Mouse (Mus musculus): ENCODE data around the gene Elf2.
A peak's percentile ranks its signal among the peaks of the same experiment; 100 is the strongest.

The Elf2 gene

GRCm38 (mm10) chr3:51340552-51341267, at the start of gene Elf2:
Elf2 (minus strand) TSS chr3:51340663.
- peak; percentile 86 to 90 for DNase-seq

DNA sequence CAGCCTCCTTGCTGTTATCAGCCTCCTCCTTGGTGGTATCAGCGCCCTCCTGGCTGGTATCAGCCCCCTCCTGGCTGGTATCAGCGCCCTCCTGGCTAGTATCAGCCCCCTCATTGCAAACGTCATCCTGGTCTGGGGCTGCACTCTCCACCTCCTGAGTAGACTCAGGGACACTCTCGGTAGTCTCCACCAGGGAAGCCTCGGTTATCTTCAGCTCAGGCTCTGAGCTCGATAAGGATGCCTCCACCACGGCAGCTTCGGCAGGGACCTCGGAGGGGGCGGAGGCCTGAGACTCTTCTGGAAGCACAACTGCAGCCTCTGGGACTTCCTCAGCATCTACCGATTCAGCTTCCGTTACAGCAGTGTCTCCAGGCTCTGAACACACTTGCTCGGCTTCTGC, 48.4 kb upstream of the Elf2 start:
- no peak for DNase-seq

DNA sequence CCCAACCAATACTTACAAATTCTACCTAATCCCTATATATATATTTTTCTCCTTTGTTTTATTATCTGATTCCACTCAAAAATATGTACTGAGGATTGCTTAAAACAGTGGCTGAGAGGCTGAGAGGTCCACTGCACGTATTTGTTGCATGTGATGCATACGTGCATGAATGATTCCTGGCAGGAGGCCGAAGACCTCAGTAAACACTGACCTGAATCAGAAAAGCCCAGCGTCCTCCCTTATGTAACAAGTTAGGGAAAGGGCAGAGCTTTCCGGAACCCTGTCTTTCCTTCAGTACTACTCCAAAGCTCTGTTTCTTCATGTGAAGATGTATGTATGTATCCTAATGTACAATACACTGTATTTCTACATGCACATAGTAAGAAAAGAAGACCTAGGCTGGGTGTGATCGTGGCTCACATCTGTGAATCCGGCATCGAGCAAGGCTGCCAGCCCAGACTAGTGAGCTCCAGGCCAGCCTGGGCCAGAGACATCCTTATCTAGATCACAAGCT, 47.5 kb upstream of the Elf2 start:
- DNase-seq: peak; percentile 48 to 54

DNA sequence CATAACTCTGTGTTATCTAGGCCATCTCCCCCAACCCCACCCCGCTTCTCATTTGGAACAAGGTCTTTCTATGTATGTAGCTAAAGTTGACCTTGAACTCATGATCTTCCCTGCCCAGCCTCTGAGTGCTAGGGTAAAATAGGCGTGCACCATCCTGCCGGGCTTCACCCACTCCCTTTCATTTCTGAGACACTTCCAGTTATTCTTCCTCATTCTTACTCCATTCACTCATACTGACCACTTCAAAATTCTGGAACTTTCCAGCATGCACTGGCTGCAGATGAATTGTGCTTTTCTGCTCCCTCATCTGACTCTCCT, 46.6 kb upstream of the Elf2 start:
- DNase-seq: no peak

GRCm38 (mm10) chr3:51386441-51387133, 46.1 kb upstream of the Elf2 start:
- no peak for DNase-seq

- DNase-seq: peak; percentile 66 to 70
These were observed 42.9 kb upstream of the Elf2 start for GRCm38 (mm10) chr3:51383409-51383808.

DNA sequence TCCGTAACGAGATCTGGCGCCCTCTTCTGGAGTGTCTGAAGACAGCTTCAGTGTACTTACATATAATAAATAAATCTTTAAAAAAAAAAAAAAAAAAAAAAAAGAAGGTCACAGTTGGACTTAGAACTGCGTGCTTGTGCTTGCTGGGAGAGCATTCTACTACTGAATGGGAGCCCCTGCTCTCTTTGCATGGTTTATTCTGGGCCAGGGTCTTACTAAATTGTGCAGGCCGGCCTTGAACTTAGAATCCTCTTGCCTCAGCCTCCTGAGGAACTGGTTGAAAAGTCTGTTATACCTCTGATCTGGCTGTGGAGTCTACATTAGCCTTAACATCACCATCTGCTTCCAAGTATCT, 40.2 kb upstream of the Elf2 start:
- no peak for DNase-seq

- DNase-seq: no peak
These were observed 39.6 kb upstream of the Elf2 start for GRCm38 (mm10) chr3:51379786-51380659.

- DNase-seq: no peak
These were observed 38.1 kb upstream of the Elf2 start for GRCm38 (mm10) chr3:51378665-51378946.

DNA sequence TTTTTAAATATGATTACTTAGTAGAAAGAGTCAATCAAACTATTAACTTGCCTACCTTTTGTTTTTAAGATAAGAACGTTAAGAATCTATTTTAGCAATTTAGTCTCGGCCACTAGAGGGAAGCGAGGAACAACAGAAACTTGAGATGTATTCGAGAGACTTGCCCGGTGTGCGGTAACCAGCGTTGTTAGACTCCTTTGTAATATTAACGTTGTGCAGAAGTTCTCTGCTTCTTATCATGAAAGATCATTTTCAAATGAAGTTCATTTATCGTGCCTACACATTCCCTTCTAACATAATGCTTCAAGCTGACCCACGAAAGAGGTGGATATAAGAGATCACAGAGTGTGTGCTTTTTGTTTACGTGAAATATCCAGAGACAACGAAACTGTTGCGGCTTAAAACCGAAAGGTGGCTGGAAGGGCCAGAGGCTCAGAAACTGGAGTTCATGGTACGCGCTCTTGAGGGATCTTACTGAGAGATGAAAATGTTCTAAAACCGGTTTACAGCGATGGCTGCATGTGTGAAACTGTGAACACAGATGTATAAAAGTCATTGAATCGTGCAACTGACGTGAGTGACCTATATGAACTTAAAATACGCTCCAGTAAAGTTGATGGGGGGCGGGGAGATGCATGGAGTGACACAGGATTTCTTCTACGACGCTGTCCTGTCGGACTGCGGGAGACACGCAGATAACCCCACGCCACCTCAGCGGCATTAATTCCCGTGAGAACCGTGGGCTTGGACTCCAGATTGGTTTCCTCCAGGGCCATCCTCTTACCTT, 37.6 kb upstream of the Elf2 start:
- peak in 1 of 2 experiments; percentile 34 for DNase-seq

DNA sequence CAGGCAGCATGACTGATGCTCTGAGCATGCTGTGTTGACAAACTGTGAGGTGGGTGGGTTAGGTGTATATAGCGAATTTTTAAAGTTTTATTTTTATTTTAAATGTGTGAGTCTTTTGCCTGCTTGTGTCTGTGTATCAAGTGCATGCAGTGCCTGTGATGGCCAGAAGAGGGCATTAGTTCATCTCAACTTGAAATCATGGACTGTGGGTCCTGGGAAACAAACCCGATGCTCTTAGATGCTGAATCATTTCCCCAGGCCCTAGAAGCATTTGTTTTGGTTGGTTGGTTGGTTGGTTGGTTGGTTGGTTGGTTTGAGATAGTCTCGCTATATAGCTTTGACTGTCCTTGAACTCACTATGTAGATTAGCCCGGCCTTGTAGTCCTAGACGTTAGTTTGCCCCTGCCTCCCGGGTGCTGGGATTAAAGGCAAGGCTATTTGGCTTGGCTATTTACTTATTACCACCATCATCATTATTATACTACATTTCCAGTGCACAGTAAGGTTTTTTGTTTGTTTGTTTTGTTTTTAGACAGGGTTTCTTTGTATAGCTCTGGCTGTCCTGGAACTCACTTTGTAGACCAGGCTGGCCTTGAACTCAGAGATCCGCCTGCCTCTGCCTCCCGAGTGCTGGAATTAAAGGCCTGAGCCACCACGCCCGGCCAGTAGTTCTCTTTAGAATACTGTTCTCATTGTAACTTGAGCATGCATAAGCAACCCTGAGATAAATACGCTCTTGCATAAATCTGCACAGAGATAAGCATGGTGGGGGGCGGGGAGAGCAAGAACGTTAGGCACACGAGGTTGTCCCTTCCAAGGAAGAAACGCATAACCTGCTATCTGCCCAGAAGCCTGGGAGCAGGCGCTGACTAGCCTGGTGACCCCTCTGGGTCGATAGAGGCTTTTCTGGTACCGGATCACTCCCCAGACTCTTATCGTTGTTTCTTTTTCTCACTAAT, 35.1 kb upstream of the Elf2 start:
- DNase-seq: peak; percentile 52 to 53

DNA sequence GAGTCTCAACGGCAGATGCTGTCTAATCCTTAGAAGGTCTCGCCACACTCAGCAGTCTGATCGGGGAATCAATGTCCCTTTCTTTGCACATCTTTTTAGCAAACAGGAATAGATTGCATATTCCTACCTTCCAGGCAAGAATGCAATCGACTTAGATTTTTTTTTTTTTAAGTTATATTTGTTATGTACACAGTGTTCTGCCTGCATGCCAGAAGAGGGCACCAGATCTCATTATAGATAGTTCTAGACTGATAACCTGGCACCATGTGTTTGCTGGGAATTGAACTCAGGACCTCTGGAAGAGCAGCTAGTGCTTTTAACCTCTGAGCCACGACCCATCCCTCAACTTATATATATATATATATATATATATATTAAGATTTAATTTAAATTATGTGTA, 33.1 kb upstream of the Elf2 start:
- no peak for DNase-seq

- no peak for DNase-seq
These were observed 32.4 kb upstream of the Elf2 start for GRCm38 (mm10) chr3:51372883-51373282.

- DNase-seq: no peak
These were observed 31.4 kb upstream of the Elf2 start for GRCm38 (mm10) chr3:51371826-51372225.

DNA sequence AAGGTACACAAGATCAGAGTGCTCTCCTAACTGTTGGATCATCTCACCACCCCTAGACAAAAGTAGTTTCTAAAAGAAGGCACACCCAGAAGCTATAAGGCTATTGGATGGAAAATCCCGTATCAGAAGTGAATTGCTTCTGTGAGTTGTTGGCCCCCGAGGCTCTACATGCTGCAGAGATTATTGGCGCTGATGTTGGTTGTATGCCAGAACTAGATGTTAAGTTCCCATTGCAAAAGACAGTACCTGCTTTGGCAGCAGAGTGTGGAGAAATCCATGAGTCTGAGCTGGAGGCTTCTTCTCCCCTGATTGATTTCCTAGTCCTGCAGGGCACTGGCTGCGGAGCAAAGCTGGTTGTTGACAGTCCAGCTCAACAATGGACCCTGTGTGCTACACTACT, 27.5 kb upstream of the Elf2 start:
- DNase-seq: no peak

DNA sequence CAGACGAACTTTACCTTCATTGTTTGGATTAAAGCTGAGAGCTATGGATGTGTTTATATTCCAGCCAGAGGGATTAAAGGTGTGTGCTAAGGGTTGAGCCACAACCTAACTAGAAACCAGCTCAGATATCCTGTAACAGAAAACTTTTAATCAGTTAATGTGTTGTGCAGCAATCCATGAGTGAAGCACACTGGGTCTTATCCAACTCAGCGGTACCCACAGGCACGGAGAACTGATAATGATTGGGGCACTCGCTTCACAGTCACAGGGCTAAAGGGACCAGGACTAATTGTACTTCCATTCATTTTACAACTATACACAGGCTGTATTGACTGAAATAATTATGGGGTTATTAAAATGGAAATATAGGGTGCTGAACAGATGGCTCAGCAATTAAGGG, 26.5 kb upstream of the Elf2 start:
- DNase-seq: no peak

DNA sequence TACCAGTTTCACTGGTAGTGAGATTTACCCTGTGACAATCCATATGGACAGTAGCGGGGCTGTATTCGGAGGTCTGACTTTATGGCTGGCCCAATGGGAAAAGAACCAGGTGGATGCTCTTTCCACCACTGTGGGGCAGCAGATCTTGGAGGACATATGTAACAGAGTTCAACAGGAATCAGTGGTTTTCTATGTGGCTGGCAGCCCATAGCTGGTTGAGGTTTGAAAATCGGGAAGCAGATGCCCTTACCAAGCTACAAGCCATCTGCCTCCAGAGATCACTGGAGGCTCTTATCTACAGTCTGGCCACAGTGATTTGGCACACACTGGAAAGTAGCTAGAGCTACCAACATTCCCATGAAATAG, 25.0 kb upstream of the Elf2 start:
- DNase-seq: no peak

DNA sequence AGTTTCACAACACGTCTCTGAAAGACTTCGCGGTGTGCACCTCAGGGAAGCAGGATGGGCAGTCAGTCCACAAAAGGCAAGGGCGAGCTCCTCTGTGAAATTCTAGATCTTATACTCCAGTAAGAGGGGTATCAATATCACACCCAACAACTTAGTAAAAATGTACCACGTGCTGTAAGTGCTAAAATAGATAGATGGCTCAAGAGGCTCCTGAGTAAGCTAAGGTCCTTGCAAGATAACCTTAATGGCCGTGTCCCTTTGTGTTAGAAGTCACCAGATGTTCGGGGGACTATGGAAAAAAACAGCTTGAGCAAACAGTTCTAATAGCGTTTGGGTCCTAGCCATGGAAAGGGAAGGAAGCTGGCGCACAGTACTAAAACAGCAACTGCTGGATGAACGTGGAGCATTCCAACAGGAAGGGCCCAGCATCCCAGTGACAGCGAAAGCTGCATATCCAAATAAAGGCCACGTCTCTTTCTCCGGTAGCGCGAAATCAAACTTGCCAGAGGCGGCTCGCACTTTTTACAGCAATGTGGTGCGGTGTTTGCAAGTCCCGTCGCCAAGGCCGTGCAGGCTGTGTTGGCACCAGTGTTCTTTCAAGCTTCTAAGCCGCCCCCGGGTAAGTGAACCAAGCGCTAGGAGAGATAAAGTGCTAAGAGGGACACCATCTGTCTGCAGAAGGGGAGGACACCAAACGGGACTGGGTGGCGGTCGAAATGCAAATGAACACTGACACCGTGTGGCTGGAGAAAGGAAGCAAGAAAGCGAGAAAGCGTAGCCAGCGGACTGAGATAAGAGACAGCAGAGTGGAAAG, 24.4 kb upstream of the Elf2 start:
- peak; percentile 83 to 88 for DNase-seq

DNA sequence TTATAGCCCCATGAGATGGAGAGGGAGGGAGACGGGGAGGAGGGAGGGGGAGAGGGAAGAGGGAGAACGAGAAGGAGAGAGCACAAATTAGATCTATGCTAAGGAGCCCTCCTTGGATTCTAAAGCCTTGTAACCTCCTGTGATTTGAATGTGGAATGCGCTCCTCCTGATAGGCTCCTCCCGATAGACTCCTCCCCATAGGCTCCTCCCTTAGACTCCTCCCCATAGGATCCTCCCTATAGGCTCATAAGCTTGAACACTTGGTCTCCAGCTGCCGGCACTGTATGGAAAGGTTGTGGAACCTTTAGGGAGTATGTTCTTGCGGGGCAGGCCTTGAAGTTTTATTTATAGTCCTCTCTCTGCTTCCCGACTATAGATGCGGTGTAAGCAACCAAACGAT, 20.6 kb upstream of the Elf2 start:
- DNase-seq: no peak

DNA sequence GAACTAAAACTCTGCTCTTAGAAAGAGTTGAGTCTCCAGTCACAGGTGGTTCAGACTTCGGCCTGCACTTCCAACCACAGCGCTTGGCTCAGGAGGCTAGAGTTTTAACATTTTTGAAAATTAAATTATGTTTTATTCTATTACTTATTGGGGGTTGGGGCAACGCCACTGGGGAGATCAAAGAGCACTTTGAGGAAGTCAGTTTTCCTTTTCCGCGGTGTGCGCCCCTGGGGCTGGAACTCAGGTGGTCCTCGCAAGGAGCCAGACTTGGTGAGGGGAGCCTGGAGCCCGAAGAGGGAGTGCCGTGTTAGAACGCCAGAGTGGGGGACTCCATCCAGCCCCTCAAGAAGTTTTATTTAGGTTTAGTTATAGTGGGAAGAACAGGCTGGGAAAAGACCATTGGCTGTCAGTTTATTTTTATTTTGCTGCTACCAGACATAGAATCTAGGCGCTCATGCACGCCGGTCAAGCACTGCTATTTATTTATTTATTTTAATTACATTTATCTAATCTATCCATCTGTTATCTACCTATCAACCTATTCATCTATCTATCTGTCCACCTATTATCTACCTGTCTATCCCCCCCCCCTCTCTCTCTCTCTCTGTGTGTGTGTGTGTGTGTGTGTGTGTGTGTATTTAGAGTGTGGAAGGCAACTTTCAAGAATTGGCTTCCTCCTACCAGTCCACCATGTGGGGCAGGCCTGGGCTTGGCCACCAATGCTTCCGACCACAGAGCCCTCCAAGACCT, 19.3 kb upstream of the Elf2 start:
- no peak for DNase-seq
